Mouse (Mus musculus) spleen, postnatal 0 days (tissue): Measurements from ENCODE around the gene Trnp1. TPM values are rescaled to one million over a fixed set of nuclear protein-coding genes. Genes with fewer than 3 reads are reported as not detected.

Experiments used
- polyA plus RNA-seq: library from polyadenylated mRNA; unstranded; fragments of >200 nt; fragmentation: Nextera tagmentation; extraction: Ambion mirVana; gene quantifications from 2 replicates; pipeline ENCODE4 v1.2.1, GENCODE M21; 2015

The Trnp1 gene
- polyA plus RNA-seq, result 0.40 and 0.47 TPM in 2 replicates

GRCm38 (mm10) chr4:133498160-133498724 is at the start of gene Trnp1:
TSS of gene Trnp1 (minus strand) at chr4:133498550.

GRCm38 (mm10) chr4:133545272-133546231 is 47.2 kb upstream of the Trnp1 start, which contains the start of gene Nudc:
TSS of gene Nudc (minus strand) at chr4:133545996.

GRCm38 (mm10) chr4:133518601-133519368 is 20.4 kb upstream of the Trnp1 start, which contains the start of gene Kdf1:
TSS of gene Kdf1 (plus strand) at chr4:133518963.

GRCm38 (mm10) chr4:133479458-133480184 is 18.7 kb downstream of the Trnp1 start, which contains the start of gene Tent5b:
TSS of gene Tent5b (plus strand) at chr4:133480132.

Other genes starting within 250 kb of the Trnp1 start
- 3.2 and 3.5 TPM in 2 replicates for gene Sytl1, start 235.4 kb downstream of the Trnp1 start, polyA plus RNA-seq
- 57.6 and 59.4 TPM in 2 replicates for gene Tmem222, start 220.8 kb downstream of the Trnp1 start, polyA plus RNA-seq
- 8.0 and 8.3 TPM in 2 replicates for gene Wdtc1, start 145.1 kb downstream of the Trnp1 start, polyA plus RNA-seq
- 4.5 and 5.3 TPM in 2 replicates for gene Slc9a1, start 128.8 kb downstream of the Trnp1 start, polyA plus RNA-seq
- 0.30 and 0.58 TPM in 2 replicates for gene Tent5b, start 18.4 kb downstream of the Trnp1 start, polyA plus RNA-seq
- gene Kdf1, start 20.4 kb upstream of the Trnp1 start, polyA plus RNA-seq, result 0.17 and 0.23 TPM in 2 replicates
- gene Nudc, start 47.4 kb upstream of the Trnp1 start, polyA plus RNA-seq, result 151 and 160 TPM in 2 replicates
- 2.6 and 3.6 TPM in 2 replicates for gene Nr0b2, start 54.8 kb upstream of the Trnp1 start, polyA plus RNA-seq
- 5.0 and 5.6 TPM in 2 replicates for gene Gpatch3, start 76.2 kb upstream of the Trnp1 start, polyA plus RNA-seq
- gene Gpn2, start 85.8 kb upstream of the Trnp1 start, polyA plus RNA-seq, result 11.5 and 12.3 TPM in 2 replicates
- gene Sfn, start 103.6 kb upstream of the Trnp1 start, polyA plus RNA-seq, result 1.5 and 1.6 TPM in 2 replicates
- 4.0 and 4.4 TPM in 2 replicates for gene Zdhhc18, start 151.6 kb upstream of the Trnp1 start, polyA plus RNA-seq
- 9.5 and 11.0 TPM in 2 replicates for gene Pigv, start 174.1 kb upstream of the Trnp1 start, polyA plus RNA-seq